Mouse (Mus musculus) CH12.LX (cell line): ENCODE results near the gene Gsto1. TPM values are rescaled to one million over a fixed set of nuclear protein-coding genes. Genes with fewer than 3 reads are reported as not detected.

Experiments
- DNase-seq: peaks from one replicate; pipeline ENCODE4 v3.0.0-alpha.2; 2013; ENCODE audit errors: extremely low read depth
- H3K27ac ChIP-seq: 2 replicates; pipeline ENCODE4 v1.5.1; 2012; ENCODE audit warnings: low read depth, mild to moderate bottlenecking, control low read depth, moderate library complexity; ENCODE audit not compliant: insufficient read depth
- H3K27me3 ChIP-seq: replicated peaks from 2 replicates; pipeline ENCODE3; 2012; ENCODE audit warnings: inconsistent platforms
- H3K36me3 ChIP-seq, 2 experiments: replicated peaks in 1 of 2; 2 replicates each; pipeline versions ENCODE3 to v1.6.1; 2012; ENCODE audit warnings: inconsistent platforms in 1 of 2, low read length in 1 of 2, mild to moderate bottlenecking in 1 of 2, mixed read lengths in 1 of 2, moderate library complexity in 1 of 2; ENCODE audit not compliant: control insufficient read depth in 1 of 2, insufficient read depth in 1 of 2
- H3K4me1 ChIP-seq, 2 experiments: 2 replicates each; pipeline ENCODE4 v1.6.1; 2012; ENCODE audit warnings: inconsistent platforms in 1 of 2, moderate library complexity in 1 of 2; ENCODE audit not compliant: insufficient read depth in 2 of 2, control insufficient read depth in 1 of 2
- H3K4me2 ChIP-seq: 2 replicates; pipeline ENCODE4 v1.6.1; 2012; ENCODE audit warnings: low read depth, mild to moderate bottlenecking, control low read depth; ENCODE audit not compliant: poor library complexity, insufficient read depth, severe bottlenecking
- H3K4me3 ChIP-seq, 3 experiments: fragments of 150-350 bp in 1 of 3; sonication (generic) in 1 of 3; replicated peaks in 1 of 3; 2 replicates each; pipeline versions ENCODE3 to v1.5.1; 2011 to 2012; ENCODE audit warnings: low read depth in 2 of 3, low read length in 2 of 3, mild to moderate bottlenecking in 2 of 3, moderate library complexity in 2 of 3, control low read depth in 1 of 3, improper control_type of control experiment in 1 of 3, inconsistent platforms in 1 of 3, mixed read lengths in 1 of 3; ENCODE audit not compliant: poor library complexity in 1 of 3
- H3K79me2 ChIP-seq: replicated peaks from 2 replicates; pipeline ENCODE4 v1.6.1; 2012; ENCODE audit warnings: mild to moderate bottlenecking, moderate library complexity; ENCODE audit not compliant: control insufficient read depth, poor library complexity, insufficient read depth, severe bottlenecking; ENCODE audit errors: extremely low read depth
- H3K9ac ChIP-seq: 2 replicates; pipeline ENCODE4 v1.6.1; 2012; ENCODE audit warnings: low read depth, mild to moderate bottlenecking, control low read depth, moderate library complexity; ENCODE audit not compliant: insufficient read depth
- H3K9me3 ChIP-seq: replicated peaks from 2 replicates; pipeline ENCODE3; 2012; ENCODE audit warnings: low read length, inconsistent platforms, mixed read lengths
- BHLHE40 ChIP-seq: IDR thresholded peaks from 2 replicates; pipeline ENCODE4 v1.6.1; 2011; ENCODE audit warnings: mild to moderate bottlenecking, low read depth, low read length, improper control_type of control experiment
- CHD1 ChIP-seq: IDR thresholded peaks from 2 replicates; pipeline ENCODE4 v1.6.1; 2012; ENCODE audit warnings: low read depth, low read length, improper control_type of control experiment, inconsistent platforms
- CHD2 ChIP-seq: IDR thresholded peaks from 2 replicates; pipeline ENCODE4 v1.6.1; 2011; ENCODE audit warnings: low read length, improper control_type of control experiment
- CTCF ChIP-seq, 2 experiments: IDR thresholded peaks in 1 of 2; conservative IDR thresholded peaks in 1 of 2; 2 replicates each; pipeline ENCODE4 v1.5.1; 2011 to 2012; ENCODE audit warnings: low read depth in 2 of 2, low read length in 2 of 2, improper control_type of control experiment in 1 of 2, inconsistent platforms in 1 of 2, mild to moderate bottlenecking in 1 of 2, moderate library complexity in 1 of 2
- E2F4 ChIP-seq: IDR thresholded peaks from 2 replicates; pipeline ENCODE4 v1.6.1; 2011; ENCODE audit warnings: low read depth, low read length, improper control_type of control experiment; ENCODE audit not compliant: insufficient replicate concordance
- ELF1 ChIP-seq: IDR thresholded peaks from 2 replicates; pipeline ENCODE4 v1.6.1; 2014; ENCODE audit warnings: low read depth, mild to moderate bottlenecking, inconsistent platforms, low read length, improper control_type of control experiment
- EP300 ChIP-seq: IDR thresholded peaks from 2 replicates; pipeline ENCODE4 v1.6.1; 2011; ENCODE audit warnings: low read length, improper control_type of control experiment
- ETS1 ChIP-seq: conservative IDR thresholded peaks from 2 replicates; pipeline ENCODE4 v1.6.1; 2012; ENCODE audit warnings: low read depth, mild to moderate bottlenecking, inconsistent platforms, low read length, improper control_type of control experiment, moderate library complexity
- GABPA ChIP-seq: IDR thresholded peaks from 2 replicates; pipeline ENCODE4 v1.6.1; 2012; ENCODE audit warnings: low read depth, low read length, improper control_type of control experiment, inconsistent platforms; ENCODE audit not compliant: insufficient replicate concordance
- HCFC1 ChIP-seq: IDR thresholded peaks from 2 replicates; pipeline ENCODE4 v1.6.1; 2012; ENCODE audit warnings: low read depth, mild to moderate bottlenecking, inconsistent platforms, low read length, improper control_type of control experiment
- IRF4 ChIP-seq: IDR thresholded peaks from 2 replicates; pipeline ENCODE4 v1.6.1; 2014; ENCODE audit warnings: low read depth, mild to moderate bottlenecking, inconsistent platforms, low read length, improper control_type of control experiment
- JUN ChIP-seq: IDR thresholded peaks from 2 replicates; pipeline ENCODE4 v1.6.1; 2011; ENCODE audit warnings: low read depth, mild to moderate bottlenecking, low read length, improper control_type of control experiment, moderate library complexity; ENCODE audit not compliant: insufficient read depth
- JUND ChIP-seq: conservative IDR thresholded peaks from 2 replicates; pipeline ENCODE4 v1.6.1; 2011; ENCODE audit warnings: low read depth, low read length, improper control_type of control experiment
- MAX ChIP-seq: IDR thresholded peaks from 2 replicates; pipeline ENCODE4 v1.6.1; 2011; ENCODE audit warnings: low read length, improper control_type of control experiment
- MAZ ChIP-seq: IDR thresholded peaks from 2 replicates; pipeline ENCODE4 v1.6.1; 2012; ENCODE audit warnings: low read depth, mild to moderate bottlenecking, inconsistent platforms, low read length, improper control_type of control experiment, moderate library complexity
- MEF2A ChIP-seq: IDR thresholded peaks from 2 replicates; pipeline ENCODE4 v1.6.1; 2014; ENCODE audit warnings: low read depth, mild to moderate bottlenecking, inconsistent platforms, low read length, improper control_type of control experiment, borderline replicate concordance
- MYC ChIP-seq: IDR thresholded peaks from 2 replicates; pipeline ENCODE4 v1.6.1; 2011; ENCODE audit warnings: low read depth, mild to moderate bottlenecking, improper control_type of control experiment, low read length
- NELFE ChIP-seq: IDR thresholded peaks from 2 replicates; pipeline ENCODE4 v1.6.1; 2011; ENCODE audit warnings: low read depth, low read length, improper control_type of control experiment
- PAX5 ChIP-seq: IDR thresholded peaks from 2 replicates; pipeline ENCODE4 v1.6.1; 2012; ENCODE audit warnings: low read length, inconsistent platforms, mixed read lengths
- POLR2A ChIP-seq: IDR thresholded peaks from 2 replicates; pipeline ENCODE4 v1.6.1; 2011; ENCODE audit warnings: low read depth, mild to moderate bottlenecking, improper control_type of control experiment, low read length
- POLR2AphosphoS2 ChIP-seq: IDR thresholded peaks from 2 replicates; pipeline ENCODE4 v1.6.1; 2011; ENCODE audit warnings: low read depth, low read length, improper control_type of control experiment
- RAD21 ChIP-seq: IDR thresholded peaks from 2 replicates; pipeline ENCODE4 v1.6.1; 2011; ENCODE audit warnings: low read depth, mild to moderate bottlenecking, low read length, improper control_type of control experiment, moderate library complexity
- SIN3A ChIP-seq: IDR thresholded peaks from 2 replicates; pipeline ENCODE4 v1.6.1; 2012; ENCODE audit warnings: low read length, improper control_type of control experiment, inconsistent platforms
- SMC3 ChIP-seq: IDR thresholded peaks from 2 replicates; pipeline ENCODE4 v1.6.1; 2011; ENCODE audit warnings: low read depth, low read length, improper control_type of control experiment
- TBP ChIP-seq: conservative IDR thresholded peaks from 2 replicates; pipeline ENCODE4 v1.6.1; 2011; ENCODE audit warnings: low read depth, low read length, improper control_type of control experiment
- TCF12 ChIP-seq: IDR thresholded peaks from 2 replicates; pipeline ENCODE4 v1.6.1; 2014; ENCODE audit warnings: low read depth, mild to moderate bottlenecking, inconsistent platforms, low read length, improper control_type of control experiment
- UBTF ChIP-seq: IDR thresholded peaks from 2 replicates; pipeline ENCODE4 v1.6.1; 2012; ENCODE audit warnings: low read depth, mild to moderate bottlenecking, inconsistent platforms, low read length, improper control_type of control experiment, moderate library complexity
- USF2 ChIP-seq: conservative IDR thresholded peaks from 2 replicates; pipeline ENCODE4 v1.6.1; 2011; ENCODE audit warnings: low read depth, low read length, improper control_type of control experiment
- ZC3H11A ChIP-seq: IDR thresholded peaks from 2 replicates; pipeline ENCODE4 v1.6.1; 2012; ENCODE audit warnings: low read depth, mild to moderate bottlenecking, inconsistent platforms, low read length, improper control_type of control experiment
- ZKSCAN1 ChIP-seq: IDR thresholded peaks from 2 replicates; pipeline ENCODE4 v1.6.1; 2012; ENCODE audit warnings: low read depth, inconsistent platforms, low read length, improper control_type of control experiment, borderline replicate concordance
- ZMIZ1 ChIP-seq: IDR thresholded peaks from 2 replicates; pipeline ENCODE4 v1.6.1; 2012; ENCODE audit warnings: low read depth, mild to moderate bottlenecking, inconsistent platforms, low read length, improper control_type of control experiment
- ZNF384 ChIP-seq: IDR thresholded peaks from 2 replicates; pipeline ENCODE4 v1.6.1; 2012; ENCODE audit warnings: low read depth, low read length, improper control_type of control experiment, inconsistent platforms
- dilution Hi-C: fragments of 300-500 bp; cut with MboI; formaldehyde crosslinking; loops from 2 replicates; pipeline ENCODE4 v1.14.3; 2020; ENCODE audit warnings: low sequenced_read_pairs; ENCODE audit not compliant: extremely low pct_unique_long_range_greater_than_20kb, extremely low pct_ligation_motif_present
- in situ Hi-C: fragments of 300-500 bp; cut with MboI; formaldehyde crosslinking; loops from 3 replicates; pipeline ENCODE4 v1.14.3; 2019; ENCODE audit warnings: low sequenced_read_pairs, low pct_ligation_motif_present, low pct_unique_long_range_greater_than_20kb, mixed read lengths
- polyA plus RNA-seq: library from polyadenylated mRNA; unstranded; fragments of >175 nt; gene quantifications from 2 replicates; pipeline ENCODE4 v1.2.1, GENCODE M21; 2012; ENCODE audit warnings: low read depth; ENCODE audit not compliant: insufficient read length
- total RNA-seq, 2 experiments: library from RNA; depleted of rRNA; stranded (reverse); fragments of 300-350 nt in 1 of 2; fragments of >200 nt in 1 of 2; gene quantifications; 2 replicates each; pipeline ENCODE4 v1.2.3; 2012 to 2014

Gene Gsto1
- total and polyA plus RNA-seq, 3 experiments = 86.5 to 113 (median 111) TPM

DNA sequence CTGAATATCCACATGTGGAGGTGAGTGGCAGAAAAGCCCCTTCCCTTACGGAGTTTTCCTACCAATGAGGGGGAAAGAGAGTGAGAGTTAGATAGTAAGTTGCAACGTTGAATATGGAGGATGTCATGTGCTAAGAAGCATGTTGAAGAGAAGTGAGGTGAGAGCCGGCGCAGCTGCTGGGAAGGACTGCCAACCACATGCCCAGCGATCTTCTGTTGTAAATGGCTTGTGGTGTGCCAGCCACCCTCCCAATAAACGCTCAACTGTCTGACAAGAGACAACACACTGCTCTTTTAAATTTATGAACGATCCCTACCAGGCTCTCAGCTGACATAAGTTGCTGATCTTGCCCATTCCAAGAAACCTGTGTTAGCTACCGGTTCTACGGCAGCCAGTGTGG, 37.1 kb upstream of the Gsto1 start:
- Histone ChIP-seq H3K4me3 (no peak overlapping the region), H3K27me3 (no peaks in the 10 kb centered on the region), H3K27ac (no peak overlapping the region), H3K36me3 (no peaks in the 10 kb centered on the region), H3K4me2 (no peak overlapping the region), H3K79me2 (no peaks in the 10 kb centered on the region), H3K9ac (no peak overlapping the region), H3K9me3 (no peaks in the 10 kb centered on the region), H3K4me1 (peaks cover 6 to 11% of the 10 kb centered on the region in 2 experiments)
- no peak for DNase-seq
- in situ Hi-C loops (no loop called here), dilution Hi-C loops (no loop called here)
- TF ChIP-seq EP300 = no peak
- TF ChIP-seq ETS1 = no peak
- no peak for TF ChIP-seq ZNF384
- no peak for TF ChIP-seq POLR2AphosphoS2
- no peak for TF ChIP-seq CTCF (conservative IDR thresholded peaks at IDR 0.05 in 1 of 2, IDR thresholded peaks at IDR 0.05 in 1 of 2; ENCODE audit: low read depth in 2 of 2, low read length in 2 of 2)
- no peak for TF ChIP-seq MEF2A
- no peak for TF ChIP-seq CHD2
- TF ChIP-seq RAD21 = no peak
- TF ChIP-seq MAX = no peak
- TF ChIP-seq ELF1 = no peak
- no peak for TF ChIP-seq UBTF
- no peak for TF ChIP-seq GABPA
- TF ChIP-seq CHD1 = no peak
- TF ChIP-seq ZC3H11A = no peak
- no peak for TF ChIP-seq NELFE
- TF ChIP-seq USF2 = no peak
- TF ChIP-seq TBP = no peak

DNA sequence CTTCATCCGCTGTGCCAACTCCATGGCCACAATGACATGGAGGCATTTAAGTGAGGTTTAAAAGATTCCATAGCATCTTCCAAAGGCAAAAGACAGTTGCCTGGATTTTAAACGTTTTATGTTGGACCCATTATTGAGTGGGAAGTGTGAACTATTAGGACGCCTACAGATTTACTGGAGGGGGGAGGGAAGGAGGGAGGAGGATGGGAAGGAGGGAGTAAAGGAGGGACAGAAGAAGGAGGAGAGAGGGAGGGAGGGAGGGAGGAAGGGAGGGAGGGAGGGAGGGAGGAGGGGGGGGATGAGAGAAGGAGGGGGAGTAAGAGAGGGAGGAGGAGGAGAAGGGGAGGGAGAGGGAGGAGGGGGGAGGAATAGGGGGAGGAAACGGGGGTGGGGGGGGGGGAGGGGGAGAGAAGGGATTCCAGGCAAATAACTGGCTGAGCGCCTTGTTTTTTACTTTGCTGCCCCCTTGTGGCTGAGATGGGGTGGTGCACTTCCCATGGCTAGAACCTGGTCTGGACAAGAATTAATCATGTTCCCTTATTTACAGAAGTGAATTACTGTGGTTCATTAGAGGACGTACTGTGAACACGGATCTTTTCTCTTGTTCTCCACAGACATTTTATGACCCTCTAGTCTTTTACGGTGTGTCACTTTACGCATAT, 33.8 kb upstream of the Gsto1 start:
- H3K9ac ChIP-seq = peak overlapping the region; percentile 7; the same call in 1 of the 2 replicates
- no peak overlapping the region for H3K27ac ChIP-seq
- no peaks in the 10 kb centered on the region for H3K36me3 ChIP-seq
- no peaks in the 10 kb centered on the region for H3K9me3 ChIP-seq
- H3K4me3 ChIP-seq = peak overlapping the region; percentile 1 to 35 (median 33)
- dilution Hi-C loops (no loop called here), in situ Hi-C loops (loop anchor here (10.0 kb wide), 1 partner anchor 166 kb away; no protein-coding TSS in a partner anchor)
- H3K4me1 ChIP-seq = peaks cover 10 to 14% of the 10 kb centered on the region in 2 experiments
- H3K4me2 ChIP-seq = peak overlapping the region; percentile 88
- no peaks in the 10 kb centered on the region for H3K79me2 ChIP-seq
- H3K27me3 ChIP-seq = peaks cover 2% of the 10 kb centered on the region
- DNase-seq = peak; percentile 73
- TF ChIP-seq POLR2A = no peak
- no peak for TF ChIP-seq TCF12
- TF ChIP-seq CHD1 = no peak
- no peak for TF ChIP-seq SIN3A
- no peak for TF ChIP-seq E2F4
- no peak for TF ChIP-seq EP300
- peak; percentile 62 for TF ChIP-seq RAD21
- TF ChIP-seq ELF1 = no peak; the same call in 1 of the 2 replicates
- no peak for TF ChIP-seq CHD2
- no peak for TF ChIP-seq ZMIZ1
- no peak for TF ChIP-seq HCFC1
- peak; percentile 65 for TF ChIP-seq SMC3
- no peak for TF ChIP-seq GABPA
- TF ChIP-seq ZKSCAN1 = no peak
- TF ChIP-seq ETS1 = no peak
- no peak for TF ChIP-seq PAX5
- no peak for TF ChIP-seq JUND
- no peak for TF ChIP-seq MYC
- TF ChIP-seq MAX = 0 out of 2 replicates have a peak, but pooled peaks have one; percentile 11
- TF ChIP-seq MAZ = no peak
- TF ChIP-seq IRF4 = no peak
- TF ChIP-seq TBP = no peak
- no peak for TF ChIP-seq BHLHE40
- TF ChIP-seq ZNF384 = no peak
- TF ChIP-seq JUN = no peak
